Mouse (Mus musculus) midbrain, embryonic 10.5 days (tissue): ENCODE measurements around the gene Pcnx2. TPM values are rescaled to one million over a fixed set of nuclear protein-coding genes. Genes with fewer than 3 reads are reported as not detected.
A peak's percentile ranks its signal among the peaks of the same experiment; 100 is the strongest.

Experiments
- DNase-seq: peaks from one replicate; pipeline ENCODE4 v3.0.0-alpha.2; 2017; ENCODE audit warnings: low spot score
- H3K27ac ChIP-seq: fragments of 300-500 bp; sonication (generic); replicated peaks from 2 replicates; pipeline ENCODE4 v1.5.1; 2016; ENCODE audit warnings: mild to moderate bottlenecking
- H3K27me3 ChIP-seq: fragments of 300-500 bp; sonication (generic); 2 replicates; pipeline ENCODE4 v1.6.1; 2016; ENCODE audit warnings: low read depth, mild to moderate bottlenecking; ENCODE audit not compliant: poor library complexity, severe bottlenecking
- H3K36me3 ChIP-seq: fragments of 300-500 bp; sonication (generic); 2 replicates; pipeline ENCODE4 v1.6.1; 2016; ENCODE audit warnings: mild to moderate bottlenecking, moderate library complexity
- H3K4me1 ChIP-seq: fragments of 300-500 bp; sonication (generic); 2 replicates; pipeline ENCODE4 v1.6.1; 2016
- H3K4me3 ChIP-seq: fragments of 300-500 bp; sonication (generic); 2 replicates; pipeline ENCODE4 v1.5.1; 2016; ENCODE audit warnings: mild to moderate bottlenecking, moderate library complexity
- H3K9me3 ChIP-seq: fragments of 300-500 bp; sonication (generic); replicated peaks from 2 replicates; pipeline ENCODE4 v1.6.1; 2016; ENCODE audit warnings: mild to moderate bottlenecking
- WGBS: fragments of 180-500 bp; shearing (Covaris S2); methylation state at CpG from one replicate; pipeline ENCODE4 v1.1.7; 2016; 5-methylcytosine and 5-hydroxymethylcytosine counted together
- polyA plus RNA-seq: library from polyadenylated mRNA; unstranded; fragments of >200 nt; fragmentation: Nextera tagmentation; extraction: Ambion mirVana; gene quantifications from 2 replicates; pipeline ENCODE4 v1.2.1, GENCODE M21; 2016

Pcnx2 gene
- polyA plus RNA-seq, 1 experiment from 2014 or later = 0.11 TPM

GRCm38 (mm10) chr8:125880447-125880846 lies 17.7 kb downstream of the Pcnx2 start:
- no peak for DNase-seq
- 95% methylated on average over 4 of the region's 4 CpGs for WGBS

GRCm38 (mm10) chr8:125873250-125873534 lies 24.9 kb downstream of the Pcnx2 start:
- H3K36me3 ChIP-seq = no peaks in the 10 kb centered on the region
- H3K27me3 ChIP-seq = no peaks in the 10 kb centered on the region; the same call in 1 of the 2 replicates
- H3K4me1 ChIP-seq = peaks cover 22% of the 10 kb centered on the region
- WGBS = 83% methylated on average over 2 of the region's 2 CpGs
- H3K27ac ChIP-seq = no peak overlapping the region
- H3K9me3 ChIP-seq = no peaks in the 10 kb centered on the region
- H3K4me3 ChIP-seq = no peak overlapping the region
- DNase-seq = no peak

More at GRCm38 (mm10) chr8:125880447-125880846, 17.7 kb downstream of the Pcnx2 start:
- H3K9me3 ChIP-seq = no peaks in the 10 kb centered on the region
- no peaks in the 10 kb centered on the region for H3K36me3 ChIP-seq
- no peak overlapping the region for H3K27ac ChIP-seq
- H3K27me3 ChIP-seq = no peaks in the 10 kb centered on the region
- 0 out of 2 replicates have a peak, but pooled peaks cover 6% of the 10 kb centered on the region for H3K4me1 ChIP-seq
- H3K4me3 ChIP-seq = no peak overlapping the region

GRCm38 (mm10) chr8:125872501-125873249 lies 25.4 kb downstream of the Pcnx2 start:
- peaks cover 22% of the 10 kb centered on the region for H3K4me1 ChIP-seq
- 79% methylated on average over 9 of the region's 9 CpGs for whole genome bisulfite sequencing
- no peaks in the 10 kb centered on the region for H3K9me3 ChIP-seq
- DNase-seq = no peak
- no peak overlapping the region for H3K4me3 ChIP-seq
- H3K36me3 ChIP-seq = no peaks in the 10 kb centered on the region
- H3K27ac ChIP-seq = no peak overlapping the region
- no peaks in the 10 kb centered on the region; the same call in 1 of the 2 replicates for H3K27me3 ChIP-seq

GRCm38 (mm10) chr8:125870821-125871321 lies 27.2 kb downstream of the Pcnx2 start:
- peaks cover 18% of the 10 kb centered on the region for H3K4me1 ChIP-seq
- no peaks in the 10 kb centered on the region for H3K9me3 ChIP-seq
- H3K4me3 ChIP-seq = peak overlapping the region; percentile 26; the same call in 1 of the 2 replicates
- no peaks in the 10 kb centered on the region; the same call in 1 of the 2 replicates for H3K27me3 ChIP-seq
- peak; percentile 86 for DNase-seq
- no peaks in the 10 kb centered on the region for H3K36me3 ChIP-seq
- H3K27ac ChIP-seq = peak overlapping the region; percentile 81
- 6% methylated on average over 7 of the region's 7 CpGs for WGBS

- Histone ChIP-seq H3K4me1 (peaks cover 18% of the 10 kb centered on the region), H3K27me3 (no peaks in the 10 kb centered on the region; the same call in 1 of the 2 replicates), H3K36me3 (no peaks in the 10 kb centered on the region), H3K9me3 (no peaks in the 10 kb centered on the region), H3K27ac (peak overlapping the region; percentile 81), H3K4me3 (no peak overlapping the region)
- peak; percentile 21 for DNase-seq
- WGBS = 34% methylated on average over 6 of the region's 6 CpGs
These were observed 27.9 kb downstream of the Pcnx2 start for GRCm38 (mm10) chr8:125870179-125870702.

- H3K27me3 ChIP-seq = no peaks in the 10 kb centered on the region; the same call in 1 of the 2 replicates
- peaks cover 18% of the 10 kb centered on the region for H3K4me1 ChIP-seq
- H3K27ac ChIP-seq = peak overlapping the region; percentile 81
- H3K9me3 ChIP-seq = no peaks in the 10 kb centered on the region
- no peak overlapping the region for H3K4me3 ChIP-seq
- DNase-seq = no peak
- 89% methylated on average over 3 of the region's 3 CpGs for WGBS
- H3K36me3 ChIP-seq = no peaks in the 10 kb centered on the region
These were observed 28.4 kb downstream of the Pcnx2 start for GRCm38 (mm10) chr8:125869739-125870138.

GRCm38 (mm10) chr8:125868552-125868951 lies 29.6 kb downstream of the Pcnx2 start:
- Histone ChIP-seq H3K4me3 (no peak overlapping the region), H3K27ac (no peak overlapping the region), H3K36me3 (no peaks in the 10 kb centered on the region), H3K9me3 (no peaks in the 10 kb centered on the region), H3K27me3 (no peaks in the 10 kb centered on the region; the same call in 1 of the 2 replicates), H3K4me1 (peaks cover 18% of the 10 kb centered on the region)
- no peak for DNase-seq
- 83% methylated on average over 7 of the region's 7 CpGs for WGBS

GRCm38 (mm10) chr8:125866125-125866524 lies 32.0 kb downstream of the Pcnx2 start:
- Histone ChIP-seq H3K9me3 (no peaks in the 10 kb centered on the region), H3K4me1 (peaks cover 25% of the 10 kb centered on the region), H3K27ac (no peak overlapping the region), H3K4me3 (no peak overlapping the region), H3K36me3 (no peaks in the 10 kb centered on the region), H3K27me3 (no peaks in the 10 kb centered on the region)
- WGBS = 80% methylated on average over 12 of the region's 12 CpGs
- DNase-seq = no peak

GRCm38 (mm10) chr8:125857251-125857650 lies 40.9 kb downstream of the Pcnx2 start:
- Histone ChIP-seq H3K27ac (no peak overlapping the region), H3K9me3 (no peaks in the 10 kb centered on the region), H3K36me3 (no peaks in the 10 kb centered on the region), H3K4me1 (peaks cover 26% of the 10 kb centered on the region), H3K4me3 (no peak overlapping the region), H3K27me3 (peaks cover 7% of the 10 kb centered on the region; the same call in 1 of the 2 replicates)
- DNase-seq = no peak
- 75% methylated on average over 6 of the region's 6 CpGs for WGBS

GRCm38 (mm10) chr8:125856160-125856559 lies 42.0 kb downstream of the Pcnx2 start:
- 94% methylated on average over 4 of the region's 4 CpGs for WGBS
- Histone ChIP-seq H3K36me3 (no peaks in the 10 kb centered on the region), H3K27ac (no peak overlapping the region), H3K9me3 (no peaks in the 10 kb centered on the region), H3K4me1 (peaks cover 24% of the 10 kb centered on the region), H3K27me3 (peaks cover 7% of the 10 kb centered on the region; the same call in 1 of the 2 replicates), H3K4me3 (no peak overlapping the region)
- no peak for DNase-seq

- Histone ChIP-seq H3K27ac (no peak overlapping the region), H3K4me3 (no peak overlapping the region), H3K36me3 (no peaks in the 10 kb centered on the region), H3K27me3 (peaks cover 7% of the 10 kb centered on the region; the same call in 1 of the 2 replicates), H3K9me3 (no peaks in the 10 kb centered on the region), H3K4me1 (peaks cover 24% of the 10 kb centered on the region)
- 69% methylated on average over 7 of the region's 7 CpGs for WGBS
- DNase-seq = no peak
These were observed 43.7 kb downstream of the Pcnx2 start for GRCm38 (mm10) chr8:125854379-125854778.

GRCm38 (mm10) chr8:125853300-125853699 lies 44.8 kb downstream of the Pcnx2 start:
- no peak overlapping the region for H3K4me3 ChIP-seq
- H3K9me3 ChIP-seq = no peaks in the 10 kb centered on the region
- no peak for DNase-seq
- H3K4me1 ChIP-seq = peaks cover 24% of the 10 kb centered on the region
- no peaks in the 10 kb centered on the region for H3K36me3 ChIP-seq
- no peak overlapping the region for H3K27ac ChIP-seq
- peaks cover 5% of the 10 kb centered on the region; the same call in 1 of the 2 replicates for H3K27me3 ChIP-seq
- WGBS = 87% methylated on average over 5 of the region's 5 CpGs

GRCm38 (mm10) chr8:125849181-125849580 lies 48.9 kb downstream of the Pcnx2 start:
- WGBS = 78% methylated on average over 4 of the region's 4 CpGs
- H3K27me3 ChIP-seq = peaks cover 7% of the 10 kb centered on the region; the same call in 1 of the 2 replicates
- no peak for DNase-seq
- peaks cover 8% of the 10 kb centered on the region; the same call in 1 of the 2 replicates for H3K4me1 ChIP-seq
- no peak overlapping the region for H3K4me3 ChIP-seq
- H3K9me3 ChIP-seq = no peaks in the 10 kb centered on the region
- no peak overlapping the region for H3K27ac ChIP-seq
- no peaks in the 10 kb centered on the region for H3K36me3 ChIP-seq
